ENCODE assay signal across 8 mouse cellular contexts in genomic region chr2:164910360-164911061, GRCm38 (mm10). TPM values are rescaled to one million over a fixed set of nuclear protein-coding genes. Genes with fewer than 3 reads are reported as not detected.
DNase-seq lines count a peak whose midpoint lies in the region; ATAC-seq and TF ChIP-seq lines count a peak whose summit lies in the region.

No protein-coding gene starts in this region.

- H3K36me3 ChIP-seq in spleen, adult 2 months (ENCODE audit: control insufficient read depth, insufficient read depth, low read length): peaks cover 27% of the 10 kb centered on the region
- H3K36me3 ChIP-seq in hindbrain, postnatal 0 days (ENCODE audit: insufficient read depth, low read length): peaks cover 28% of the 10 kb centered on the region; the same call in 1 of the 2 replicates
- H3K36me3 ChIP-seq in midbrain, embryonic 15.5 days (replicated peaks): peaks cover 35% of the 10 kb centered on the region

- TF ChIP-seq CTCF in spleen, adult 2 months (IDR thresholded peaks at IDR 0.05; ENCODE audit: extremely low read depth, insufficient read depth, insufficient read length, insufficient replicate concordance): no peak
- no peak for TF ChIP-seq CTCF in hindbrain, postnatal 0 days (IDR thresholded peaks at IDR 0.05; ENCODE audit: low read depth)

- H3K9ac ChIP-seq in hindbrain, postnatal 0 days (replicated peaks; ENCODE audit: low read length): peak overlapping the region; percentile 84
- peak overlapping the region; percentile 77 for H3K9ac ChIP-seq in midbrain, embryonic 15.5 days

- H3K4me3 ChIP-seq in spleen, adult 2 months (ENCODE audit: extremely low read depth, insufficient read depth, insufficient read length): peak overlapping the region; percentile 96
- H3K4me3 ChIP-seq in hindbrain, postnatal 0 days (ENCODE audit: low read length): peak overlapping the region; percentile 63
- peak overlapping the region; percentile 82 for H3K4me3 ChIP-seq in midbrain, embryonic 15.5 days

- H3K4me1 ChIP-seq in spleen, adult 2 months (ENCODE audit: control insufficient read depth, insufficient read depth, insufficient read length): peaks cover 25% of the 10 kb centered on the region; the same call in 1 of the 2 replicates
- peaks cover 15% of the 10 kb centered on the region for H3K4me1 ChIP-seq in hindbrain, postnatal 0 days (ENCODE audit: insufficient read depth, low read length)
- H3K4me1 ChIP-seq in midbrain, embryonic 15.5 days: peaks cover 23% of the 10 kb centered on the region

- H3K27ac ChIP-seq in spleen, adult 2 months (ENCODE audit: insufficient read depth, low read length): peak overlapping the region; percentile 100
- H3K27ac ChIP-seq in hindbrain, postnatal 0 days: peak overlapping the region; percentile 100
- peak overlapping the region; percentile 99 for H3K27ac ChIP-seq in midbrain, embryonic 15.5 days

- no peaks in the 10 kb centered on the region for H3K9me3 ChIP-seq in hindbrain, postnatal 0 days (ENCODE audit: low read length)
- H3K9me3 ChIP-seq in midbrain, embryonic 15.5 days: 0 out of 2 replicates have a peak, but pooled peaks cover 3% of the 10 kb centered on the region

- TF ChIP-seq POLR2A in spleen, adult 2 months (IDR thresholded peaks at IDR 0.05; ENCODE audit: low read depth, low read length): no peak

- peak; percentile 3; the same call in 1 of the 2 replicates for ATAC-seq in hindbrain, postnatal 0 days
- ATAC-seq in midbrain, embryonic 15.5 days (replicated peaks): peak; percentile 16; the same call in 1 of the 2 replicates

- WGBS in spleen, adult 2 months: 3% methylated on average over 37 of the region's 37 CpGs
- WGBS in hindbrain, postnatal 0 days: 5% methylated on average over 37 of the region's 37 CpGs
- WGBS in midbrain, embryonic 15.5 days: 5% methylated on average over 37 of the region's 37 CpGs

- peak; percentile 22 for DNase-seq in embryo, embryonic 10.5 days (ENCODE audit: low spot score)
- no peak for DNase-seq in embryo, embryonic 9.5 days (ENCODE audit: extremely low spot score)
- DNase-seq in spleen, adult 2 months (ENCODE audit: low read depth in 1 of 2, low spot score in 2 of 2): no peak
- DNase-seq in spleen, postnatal 14 days (ENCODE audit: low spot score in 2 of 2): no peak
- peak; percentile 33 for DNase-seq in hindbrain, postnatal 0 days (ENCODE audit: low spot score)
- DNase-seq in retina, postnatal 1 day: no peak
- DNase-seq in right cerebral cortex, postnatal 10 days (ENCODE audit: low spot score in 2 of 2): no peak

- peak overlapping the region; percentile 74 for H3K4me2 ChIP-seq in hindbrain, postnatal 0 days (ENCODE audit: low read depth, low read length)
- peak overlapping the region; percentile 88 for H3K4me2 ChIP-seq in midbrain, embryonic 15.5 days

- no peaks in the 10 kb centered on the region for H3K27me3 ChIP-seq in spleen, adult 2 months (ENCODE audit: control insufficient read depth, insufficient read depth, low read length)
- H3K27me3 ChIP-seq in hindbrain, postnatal 0 days (ENCODE audit: insufficient read depth, low read length): no peaks in the 10 kb centered on the region
- no peaks in the 10 kb centered on the region for H3K27me3 ChIP-seq in midbrain, embryonic 15.5 days (replicated peaks)

RNA-seq across cellular contexts. Expression of gene Zfp335, which starts 1.0 kb away (rescaled TPM):
- 37.8 and 47.5 TPM in 2 replicates for polyA plus RNA-seq in spleen, adult 2 months (2012; rRNA removed)
- 26.5 and 28.3 TPM in 2 replicates for total RNA-seq in hindbrain, postnatal 0 days (2014; rRNA removed)
- 9.0 and 9.2 TPM in 2 replicates for polyA plus RNA-seq in hindbrain, postnatal 0 days (2015; fragmentation: Nextera tagmentation; extraction: Ambion mirVana)
- 17.8 and 18.9 TPM in 2 replicates for polyA plus RNA-seq in midbrain, embryonic 15.5 days (2015; fragmentation: Nextera tagmentation; extraction: Ambion mirVana)

RNA-seq across cellular contexts. Expression of gene Mmp9, which starts 30.1 kb away (rescaled TPM):
- 16.0 and 26.6 TPM in 2 replicates for polyA plus RNA-seq in spleen, adult 2 months (2012; rRNA removed)
- total RNA-seq in hindbrain, postnatal 0 days (2014; rRNA removed): 8.8 and 14.4 TPM in 2 replicates
- polyA plus RNA-seq in hindbrain, postnatal 0 days (2015; fragmentation: Nextera tagmentation; extraction: Ambion mirVana): 6.7 and 7.1 TPM in 2 replicates
- 28.9 and 34.3 TPM in 2 replicates for polyA plus RNA-seq in midbrain, embryonic 15.5 days (2015; fragmentation: Nextera tagmentation; extraction: Ambion mirVana)

RNA-seq across cellular contexts. Expression of gene Pcif1, which starts 31.4 kb away (rescaled TPM):
- polyA plus RNA-seq in spleen, adult 2 months (2012; rRNA removed): 33.2 and 36.7 TPM in 2 replicates
- 76.7 and 83.7 TPM in 2 replicates for total RNA-seq in hindbrain, postnatal 0 days (2014; rRNA removed)
- polyA plus RNA-seq in hindbrain, postnatal 0 days (2015; fragmentation: Nextera tagmentation; extraction: Ambion mirVana): 107 and 108 TPM in 2 replicates
- polyA plus RNA-seq in midbrain, embryonic 15.5 days (2015; fragmentation: Nextera tagmentation; extraction: Ambion mirVana): 85.3 and 93.1 TPM in 2 replicates

RNA-seq across cellular contexts. Expression of gene Slc12a5, which starts 50.1 kb away (rescaled TPM):
- 1.2 and 1.3 TPM in 2 replicates for polyA plus RNA-seq in spleen, adult 2 months (2012; rRNA removed)
- 257 TPM in 2 replicates for total RNA-seq in hindbrain, postnatal 0 days (2014; rRNA removed)
- 67.1 and 71.0 TPM in 2 replicates for polyA plus RNA-seq in hindbrain, postnatal 0 days (2015; fragmentation: Nextera tagmentation; extraction: Ambion mirVana)
- 63.8 and 64.0 TPM in 2 replicates for polyA plus RNA-seq in midbrain, embryonic 15.5 days (2015; fragmentation: Nextera tagmentation; extraction: Ambion mirVana)

RNA-seq across cellular contexts. Expression of gene Pltp, which starts 53.0 kb away (rescaled TPM):
- polyA plus RNA-seq in spleen, adult 2 months (2012; rRNA removed): 48.3 and 51.8 TPM in 2 replicates
- total RNA-seq in hindbrain, postnatal 0 days (2014; rRNA removed): 76.2 and 88.7 TPM in 2 replicates
- 99.6 and 117 TPM in 2 replicates for polyA plus RNA-seq in hindbrain, postnatal 0 days (2015; fragmentation: Nextera tagmentation; extraction: Ambion mirVana)
- polyA plus RNA-seq in midbrain, embryonic 15.5 days (2015; fragmentation: Nextera tagmentation; extraction: Ambion mirVana): 105 and 121 TPM in 2 replicates

Comparison
In these comparisons a context has a peak if more than half of its experiments do, and no peak if none do; other contexts are left out.
1. DNase-seq: peak in embryo, embryonic 10.5 days (single experiment) and hindbrain, postnatal 0 days (single experiment); none in embryo, embryonic 9.5 days (single experiment), spleen, adult 2 months (0 of 2), spleen, postnatal 14 days (0 of 2), retina, postnatal 1 day (single experiment) and right cerebral cortex, postnatal 10 days (0 of 2).
2. Peak in every context shown above with its lines, with median percentiles within 50 percentile points of each other: H3K27ac ChIP-seq and H3K4me3 ChIP-seq.